21 mouse cellular contexts compared by ENCODE assay signal in genomic region chr7:98469089-98469488, GRCm38 (mm10). TPM values are rescaled to one million over a fixed set of nuclear protein-coding genes. Genes with fewer than 3 reads are reported as not detected.
A peak's percentile ranks its signal among the peaks of the same experiment; 100 is the strongest.
DNase-seq lines count a peak whose midpoint lies in the region; ATAC-seq and TF ChIP-seq lines count a peak whose summit lies in the region.
"Had no signal": no experiment of that assay in that cellular context is flagged by ENCODE, and none has a peak within 500 bp of the region (broad histone marks: within the 10 kb centered on the region; RNA-seq: fewer than 3 reads in every experiment).

No protein-coding gene starts in this region.

- 27% methylated on average over 3 of the region's 3 CpGs for WGBS in embryonic facial prominence, embryonic 15.5 days
- WGBS in thymus, adult 2 months, result 1% methylated on average over 3 of the region's 3 CpGs
- WGBS in midbrain, embryonic 15.5 days, result 76% methylated on average over 3 of the region's 3 CpGs

- H3K9ac ChIP-seq in embryonic facial prominence, embryonic 15.5 days, result no peak overlapping the region
- no peak overlapping the region for H3K9ac ChIP-seq in midbrain, embryonic 15.5 days
- H3K9ac ChIP-seq: heart, embryonic 15.5 days; liver, embryonic 15.5 days had no signal

- H3K4me2 ChIP-seq in embryonic facial prominence, embryonic 15.5 days (replicated peaks), result no peak overlapping the region
- no peak overlapping the region for H3K4me2 ChIP-seq in midbrain, embryonic 15.5 days
- H3K4me2 ChIP-seq: heart, embryonic 15.5 days; liver, embryonic 15.5 days had no signal

- DNase-seq in adrenal gland, postnatal 10 days, result peak; percentile 35
- DNase-seq in adrenal gland, adult 2 months, result no peak
- DNase-seq in CD4-positive, CD25-positive, alpha-beta regulatory T cell, adult 2 months (ENCODE audit: low read depth, low spot score), result peak; percentile 53
- peak; percentile 63 for DNase-seq in thymus, adult 2 months
- no peak for DNase-seq in gastrocnemius, adult 18-20 months (ENCODE audit: low spot score)
- DNase-seq: cerebellum, adult 9-11 months; layer of hippocampus, adult 9-11 months; right cerebral cortex, adult 18-20 months had no signal

- H3K27me3 ChIP-seq in embryonic facial prominence, embryonic 15.5 days, result no peaks in the 10 kb centered on the region
- H3K27me3 ChIP-seq in thymus, adult 2 months (ENCODE audit: control insufficient read depth, insufficient read depth, low read length), result no peaks in the 10 kb centered on the region
- H3K27me3 ChIP-seq in midbrain, embryonic 15.5 days (replicated peaks), result no peaks in the 10 kb centered on the region
- H3K27me3 ChIP-seq: liver, embryonic 15.5 days had no signal

- peaks cover 16% of the 10 kb centered on the region for H3K4me1 ChIP-seq in embryonic facial prominence, embryonic 15.5 days
- peaks cover 28% of the 10 kb centered on the region for H3K4me1 ChIP-seq in thymus, adult 2 months (replicated peaks; ENCODE audit: control insufficient read depth, insufficient read depth, low read length)
- no peaks in the 10 kb centered on the region for H3K4me1 ChIP-seq in midbrain, embryonic 15.5 days
- H3K4me1 ChIP-seq: forebrain, embryonic 10.5 days; heart, embryonic 15.5 days; liver, embryonic 15.5 days had no signal

- H3K9me3 ChIP-seq in embryonic facial prominence, embryonic 15.5 days (replicated peaks), result no peaks in the 10 kb centered on the region
- H3K9me3 ChIP-seq in midbrain, embryonic 15.5 days, result no peaks in the 10 kb centered on the region
- H3K9me3 ChIP-seq: forebrain, embryonic 10.5 days; G1E; heart, embryonic 15.5 days; liver, embryonic 15.5 days had no signal

- ATAC-seq in embryonic facial prominence, embryonic 15.5 days (ENCODE audit: insufficient number of reproducible peaks, low FRiP score, low TSS enrichment, low read depth), result peak; percentile 63
- no peak for ATAC-seq in midbrain, embryonic 15.5 days (replicated peaks)
- no peak for ATAC-seq in megakaryocyte progenitor cell, adult 5-6 weeks (replicated peaks; ENCODE audit: poor library complexity)
- ATAC-seq: hindbrain, embryonic 16.5 days had no signal

- no peak for TF ChIP-seq POLR2A in thymus, adult 2 months (IDR thresholded peaks at IDR 0.05; ENCODE audit: control insufficient read depth, extremely low read depth, insufficient read depth, low read length, poor library complexity)

- peak overlapping the region; percentile 60; the same call in 1 of the 2 replicates for H3K27ac ChIP-seq in embryonic facial prominence, embryonic 15.5 days (replicated peaks)
- H3K27ac ChIP-seq in thymus, adult 2 months (ENCODE audit: control insufficient read depth, insufficient read depth, low read length), result no peak overlapping the region
- no peak overlapping the region for H3K27ac ChIP-seq in midbrain, embryonic 15.5 days
- H3K27ac ChIP-seq: forebrain, embryonic 10.5 days; heart, embryonic 15.5 days; liver, embryonic 15.5 days had no signal

- TF ChIP-seq CTCF in thymus, adult 2 months (IDR thresholded peaks at IDR 0.05; ENCODE audit: borderline replicate concordance, control insufficient read depth, extremely low read depth, insufficient read depth, low read length, poor library complexity), result no peak

- H3K4me3 ChIP-seq in embryonic facial prominence, embryonic 15.5 days (replicated peaks), result no peak overlapping the region
- H3K4me3 ChIP-seq in thymus, adult 2 months (ENCODE audit: control insufficient read depth, insufficient read depth, low read length), result no peak overlapping the region
- no peak overlapping the region for H3K4me3 ChIP-seq in midbrain, embryonic 15.5 days
- H3K4me3 ChIP-seq: forebrain, embryonic 10.5 days; heart, embryonic 15.5 days; liver, embryonic 15.5 days had no signal

- no peaks in the 10 kb centered on the region for H3K36me3 ChIP-seq in embryonic facial prominence, embryonic 15.5 days
- no peaks in the 10 kb centered on the region for H3K36me3 ChIP-seq in thymus, adult 2 months (ENCODE audit: control insufficient read depth, insufficient read depth, low read length)
- no peaks in the 10 kb centered on the region for H3K36me3 ChIP-seq in midbrain, embryonic 15.5 days (replicated peaks)
- H3K36me3 ChIP-seq: forebrain, embryonic 10.5 days; G1E; heart, embryonic 15.5 days; liver, embryonic 15.5 days had no signal

RNA-seq across cellular contexts. Expression of gene Lrrc32, which starts 20.0 kb away (rescaled TPM):
- 10 to 100 TPM; 15.2 to 17.3 TPM for total RNA-seq in adrenal gland, postnatal 10 days (2021)
- total RNA-seq in adrenal gland, adult 2 months (2021), result 10 to 100 TPM; 17.0 to 37.1 TPM
- polyA plus RNA-seq in adrenal gland, adult 2 months (2012; rRNA removed), result 16.6 and 19.4 TPM in 2 replicates
- polyA plus RNA-seq in embryonic facial prominence, embryonic 15.5 days (2015; fragmentation: Nextera tagmentation; extraction: Ambion mirVana), result 7.3 and 8.1 TPM in 2 replicates
- polyA plus RNA-seq in thymus, adult 2 months (2012; rRNA removed), result 6.2 and 7.2 TPM in 2 replicates
- polyA plus RNA-seq in midbrain, embryonic 15.5 days (2015; fragmentation: Nextera tagmentation; extraction: Ambion mirVana), result 5.0 and 5.5 TPM in 2 replicates
- 0.05 TPM in 1 of 2 replicates, not detected in the other for total RNA-seq in megakaryocyte progenitor cell, adult 5-6 weeks (2015)
- total RNA-seq in megakaryocyte progenitor cell, adult 5-6 weeks (2017), result 0.04 TPM in 1 of 2 replicates, not detected in the other
- total RNA-seq in gastrocnemius, adult 18-20 months (2021), result 1 to 10 TPM; 2.6 to 8.1 TPM
- total RNA-seq: megakaryocyte, adult 5-6 weeks had no signal
- polyA plus RNA-seq: G1E had no signal

RNA-seq across cellular contexts. Expression of gene Gucy2d, which starts 28.9 kb away (rescaled TPM):
- under 1 TPM in 1 of 2 experiments, not detected in 1; 0.09 TPM for total RNA-seq in adrenal gland, postnatal 10 days (2021)
- total RNA-seq in adrenal gland, adult 2 months (2021), result not detected
- polyA plus RNA-seq in adrenal gland, adult 2 months (2012; rRNA removed), result not detected in 2 replicates
- polyA plus RNA-seq in embryonic facial prominence, embryonic 15.5 days (2015; fragmentation: Nextera tagmentation; extraction: Ambion mirVana), result 0.11 TPM in 1 of 2 replicates, not detected in the other
- polyA plus RNA-seq in thymus, adult 2 months (2012; rRNA removed), result 0.14 and 0.22 TPM in 2 replicates
- polyA plus RNA-seq in midbrain, embryonic 15.5 days (2015; fragmentation: Nextera tagmentation; extraction: Ambion mirVana), result 0.09 TPM in 1 of 2 replicates, not detected in the other
- not detected in 2 replicates for total RNA-seq in megakaryocyte progenitor cell, adult 5-6 weeks (2015)
- total RNA-seq in megakaryocyte progenitor cell, adult 5-6 weeks (2017), result not detected in 2 replicates
- total RNA-seq in gastrocnemius, adult 18-20 months (2021), result under 1 TPM in 1 of 2 experiments, not detected in 1; 0.19 TPM
- total RNA-seq: left cerebral cortex, postnatal 25 days; megakaryocyte, adult 5-6 weeks; neutrophil, adult 5-6 weeks had no signal
- polyA plus RNA-seq: forebrain, embryonic 10.5 days; G1E; heart, embryonic 15.5 days; kidney, embryonic 16.5 days; liver, embryonic 15.5 days; spleen, adult 2 months had no signal

Comparison
In these comparisons a context has a peak if more than half of its experiments do, and no peak if none do; other contexts are left out.
1. DNase-seq: peak in adrenal gland, postnatal 10 days (single experiment), CD4-positive, CD25-positive, alpha-beta regulatory T cell, adult 2 months (single experiment) and thymus, adult 2 months (single experiment); none in adrenal gland, adult 2 months (single experiment) and gastrocnemius, adult 18-20 months (single experiment).